Mouse (Mus musculus) liver, postnatal 0 days (tissue): ENCODE data around the gene Olfr461.
"Not testable (repeated sequence)": the region's sequence is repeated elsewhere in the genome, so short reads cannot be mapped to it uniquely, and the experiment has no call there.

Source experiments
- CTCF ChIP-seq: sonication (generic); IDR thresholded peaks from 2 replicates; pipeline ENCODE4 v1.5.1; 2016; ENCODE audit warnings: antibody characterized with exemption, low read depth
- EP300 ChIP-seq: IDR thresholded peaks from 2 replicates; pipeline ENCODE4 v1.6.1; 2016; ENCODE audit warnings: antibody characterized with exemption, low read depth, mild to moderate bottlenecking

DNA sequence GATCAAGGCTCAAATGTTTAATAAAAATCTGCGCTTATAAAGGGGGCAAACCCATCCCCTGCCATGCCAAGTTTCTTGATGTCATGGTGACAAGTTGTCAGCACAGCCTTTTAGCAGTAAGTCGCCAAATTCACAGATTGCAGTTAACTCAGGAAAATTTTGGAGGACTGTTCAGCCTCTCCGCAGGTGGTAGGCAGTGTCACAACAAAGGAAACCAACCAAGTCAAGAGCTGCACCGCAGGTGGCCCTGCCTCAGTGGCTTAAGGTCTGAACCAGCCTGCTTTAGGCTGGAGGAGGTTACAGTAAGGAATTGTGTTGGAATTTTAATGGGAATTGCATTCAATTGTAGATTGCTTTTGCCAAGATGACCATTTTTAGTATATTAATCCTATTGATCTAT lies 43.7 kb upstream of the Olfr461 start:
- not testable (repeated sequence) for TF ChIP-seq CTCF, EP300
